Comparison of ENCODE assay signal across 13 mouse cellular contexts in genomic region chr7:109622234-109622838, GRCm38 (mm10).
DNase-seq lines count a peak whose midpoint lies in the region; ATAC-seq lines count a peak whose summit lies in the region.
"Had no signal": no experiment of that assay in that cellular context is flagged by ENCODE, and none has a peak within 500 bp of the region (broad histone marks: within the 10 kb centered on the region; RNA-seq: fewer than 3 reads in every experiment).

No protein-coding gene starts in this region.

- peaks cover 37% of the 10 kb centered on the region for H3K4me1 ChIP-seq in heart, embryonic 12.5 days (replicated peaks)
- peaks cover 35% of the 10 kb centered on the region for H3K4me1 ChIP-seq in lung, embryonic 16.5 days (replicated peaks; ENCODE audit: control insufficient read depth, insufficient read depth, low read length)
- peaks cover 19% of the 10 kb centered on the region for H3K4me1 ChIP-seq in liver, embryonic 11.5 days (replicated peaks; ENCODE audit: control insufficient read depth, insufficient read depth, low read length)
- H3K4me1 ChIP-seq in liver, embryonic 16.5 days (ENCODE audit: control insufficient read depth, low read depth, low read length) = peaks cover 11% of the 10 kb centered on the region

- WGBS in heart, embryonic 12.5 days = 35% methylated on average over 9 of the region's 9 CpGs
- WGBS in lung, embryonic 16.5 days = 53% methylated on average over 9 of the region's 9 CpGs
- WGBS in liver, embryonic 11.5 days = 46% methylated on average over 9 of the region's 9 CpGs
- WGBS in liver, embryonic 16.5 days (ENCODE audit: insufficient replicate concordance) = 35% methylated on average over 9 of the region's 9 CpGs

- peak overlapping the region; percentile 42 for H3K27ac ChIP-seq in heart, embryonic 12.5 days (ENCODE audit: poor library complexity, severe bottlenecking)
- H3K27ac ChIP-seq in lung, embryonic 16.5 days (ENCODE audit: low read length) = peak overlapping the region; percentile 5; the same call in 1 of the 2 replicates
- H3K27ac ChIP-seq in liver, embryonic 11.5 days (ENCODE audit: low read depth, low read length) = peak overlapping the region; percentile 68
- peak overlapping the region; percentile 38 for H3K27ac ChIP-seq in liver, embryonic 16.5 days (ENCODE audit: low read length)

- H3K9ac ChIP-seq in heart, embryonic 12.5 days = no peak overlapping the region
- no peak overlapping the region for H3K9ac ChIP-seq in lung, embryonic 16.5 days (ENCODE audit: low read length)
- no peak overlapping the region for H3K9ac ChIP-seq in liver, embryonic 11.5 days (ENCODE audit: low read depth, low read length)
- H3K9ac ChIP-seq in liver, embryonic 16.5 days (ENCODE audit: low read depth, low read length) = no peak overlapping the region
- H3K9ac ChIP-seq: forebrain, postnatal 0 days had no signal

- peak; percentile 49; the same call in 1 of the 2 replicates for ATAC-seq in heart, embryonic 12.5 days (ENCODE audit: insufficient number of reproducible peaks, low FRiP score)
- ATAC-seq in lung, embryonic 16.5 days (ENCODE audit: low read depth) = no peak
- peak; percentile 87 for ATAC-seq in liver, embryonic 11.5 days (replicated peaks; ENCODE audit: low FRiP score)
- peak; percentile 72 for ATAC-seq in liver, embryonic 16.5 days (ENCODE audit: low read depth)
- no peak for ATAC-seq in erythroid progenitor cell, adult 5-6 weeks (replicated peaks; ENCODE audit: low FRiP score, poor library complexity, severe bottlenecking)
- ATAC-seq: forebrain, postnatal 0 days; midbrain, embryonic 16.5 days had no signal

- H3K27me3 ChIP-seq in heart, embryonic 12.5 days (replicated peaks) = no peaks in the 10 kb centered on the region
- no peaks in the 10 kb centered on the region for H3K27me3 ChIP-seq in lung, embryonic 16.5 days (ENCODE audit: control insufficient read depth, insufficient read depth, low read depth, low read length)
- no peaks in the 10 kb centered on the region for H3K27me3 ChIP-seq in liver, embryonic 11.5 days (replicated peaks; ENCODE audit: control insufficient read depth, insufficient read depth, low read length)
- no peaks in the 10 kb centered on the region for H3K27me3 ChIP-seq in liver, embryonic 16.5 days (ENCODE audit: control insufficient read depth, insufficient read depth, low read depth, low read length)

- no peaks in the 10 kb centered on the region for H3K9me3 ChIP-seq in heart, embryonic 12.5 days (replicated peaks)
- no peaks in the 10 kb centered on the region for H3K9me3 ChIP-seq in lung, embryonic 16.5 days (ENCODE audit: control insufficient read depth, low read length)
- H3K9me3 ChIP-seq in liver, embryonic 11.5 days (ENCODE audit: control insufficient read depth, low read length) = no peaks in the 10 kb centered on the region
- H3K9me3 ChIP-seq in liver, embryonic 16.5 days (replicated peaks; ENCODE audit: control insufficient read depth, low read length) = no peaks in the 10 kb centered on the region

- peaks cover 3% of the 10 kb centered on the region; the same call in 1 of the 2 replicates for H3K36me3 ChIP-seq in heart, embryonic 12.5 days
- H3K36me3 ChIP-seq in lung, embryonic 16.5 days (ENCODE audit: control insufficient read depth, insufficient read depth, low read length) = no peaks in the 10 kb centered on the region
- no peaks in the 10 kb centered on the region for H3K36me3 ChIP-seq in liver, embryonic 11.5 days (ENCODE audit: control insufficient read depth, insufficient read depth, low read length)
- no peaks in the 10 kb centered on the region for H3K36me3 ChIP-seq in liver, embryonic 16.5 days (ENCODE audit: control insufficient read depth, insufficient read depth)

- no peak overlapping the region for H3K4me2 ChIP-seq in heart, embryonic 12.5 days
- H3K4me2 ChIP-seq in lung, embryonic 16.5 days (ENCODE audit: low read depth, low read length) = no peak overlapping the region
- H3K4me2 ChIP-seq in liver, embryonic 11.5 days = no peak overlapping the region
- H3K4me2 ChIP-seq in liver, embryonic 16.5 days (ENCODE audit: low read depth, low read length) = no peak overlapping the region

- no peak for DNase-seq in heart, adult 18-20 months
- DNase-seq in lung, postnatal 14 days = no peak
- no peak for DNase-seq in liver, embryonic 11.5 days (ENCODE audit: low spot score)
- DNase-seq: cerebellum, postnatal 10 days; forebrain, postnatal 0 days; kidney, adult 9 months; kidney, postnatal 36 days; thymus, postnatal 14 days had no signal

- no peak overlapping the region for H3K4me3 ChIP-seq in heart, embryonic 12.5 days
- no peak overlapping the region for H3K4me3 ChIP-seq in lung, embryonic 16.5 days (ENCODE audit: low read length)
- no peak overlapping the region for H3K4me3 ChIP-seq in liver, embryonic 11.5 days (ENCODE audit: low read depth, low read length)
- no peak overlapping the region for H3K4me3 ChIP-seq in liver, embryonic 16.5 days (ENCODE audit: low read depth, low read length)

Comparison
In these comparisons a context has a peak if more than half of its experiments do, and no peak if none do; other contexts are left out.
1. ATAC-seq: peak in heart, embryonic 12.5 days (single experiment), liver, embryonic 11.5 days (single experiment) and liver, embryonic 16.5 days (single experiment); none in lung, embryonic 16.5 days (single experiment) and erythroid progenitor cell, adult 5-6 weeks (single experiment).
2. H3K27ac ChIP-seq: peak in every context shown above with its lines; median percentile 68 in liver, embryonic 11.5 days; 42 in heart, embryonic 12.5 days; 38 in liver, embryonic 16.5 days; 5 in lung, embryonic 16.5 days.